Mouse (Mus musculus) T-helper 17 cell (primary cell): ENCODE data around the gene Lrfn4.

Experiments
- in situ Hi-C, 2 experiments: fragments of 300-600 bp; cut with MboI, MseI; formaldehyde crosslinking; loops; 1 replicate in 1 of 2; 2 replicates in 1 of 2; pipeline ENCODE4 v1.15.1; 2025; ENCODE audit warnings: high pct_unique_total_duplicates in 2 of 2

Lrfn4 gene

GRCm38 (mm10) chr19:4572061-4572460 is 43.4 kb downstream of the Lrfn4 start:
- in situ Hi-C loops = loop anchor here in 1 of 2 experiments (5.0 kb wide), 1 partner anchor 80 kb away; no protein-coding TSS in a partner anchor

- in situ Hi-C loops = loop anchor here in 1 of 2 experiments (5.0 kb wide), 1 partner anchor 79 kb away; no protein-coding TSS in a partner anchor
Measured at GRCm38 (mm10) chr19:4571658-4572057, 43.8 kb downstream of the Lrfn4 start.

- in situ Hi-C loops = loop anchor here in 1 of 2 experiments (5.0 kb wide), 1 partner anchor 79 kb away; no protein-coding TSS in a partner anchor
Measured at GRCm38 (mm10) chr19:4570815-4571214, 44.7 kb downstream of the Lrfn4 start.

- in situ Hi-C loops = loop anchor here in 1 of 2 experiments (5.0 kb wide), 1 partner anchor 78 kb away; no protein-coding TSS in a partner anchor
Measured at GRCm38 (mm10) chr19:4570237-4570613, 45.2 kb downstream of the Lrfn4 start.

GRCm38 (mm10) chr19:4569356-4570236 is 45.9 kb downstream of the Lrfn4 start:
- in situ Hi-C loops = loop anchor here in 1 of 2 experiments (5.0 kb wide), 1 partner anchor 77 kb away; no protein-coding TSS in a partner anchor

GRCm38 (mm10) chr19:4568832-4569231 is 46.6 kb downstream of the Lrfn4 start:
- in situ Hi-C loops = no loop called here

- in situ Hi-C loops = no loop called here
Measured at GRCm38 (mm10) chr19:4567665-4568064, 47.8 kb downstream of the Lrfn4 start.

GRCm38 (mm10) chr19:4566880-4567279 is 48.6 kb downstream of the Lrfn4 start:
- in situ Hi-C loops = no loop called here

GRCm38 (mm10) chr19:4565678-4566077 is 49.8 kb downstream of the Lrfn4 start:
- in situ Hi-C loops = no loop called here
